Mouse (Mus musculus) midbrain, embryonic 10.5 days (tissue): ENCODE measurements around the gene Morn1. TPM values are rescaled to one million over a fixed set of nuclear protein-coding genes. Genes with fewer than 3 reads are reported as not detected.

Experiments used
- DNase-seq: peaks from one replicate; pipeline ENCODE4 v3.0.0-alpha.2; 2017; ENCODE audit warnings: low spot score
- H3K27ac ChIP-seq: fragments of 300-500 bp; sonication (generic); replicated peaks from 2 replicates; pipeline ENCODE4 v1.5.1; 2016; ENCODE audit warnings: mild to moderate bottlenecking
- H3K27me3 ChIP-seq: fragments of 300-500 bp; sonication (generic); 2 replicates; pipeline ENCODE4 v1.6.1; 2016; ENCODE audit warnings: low read depth, mild to moderate bottlenecking; ENCODE audit not compliant: poor library complexity, severe bottlenecking
- H3K36me3 ChIP-seq: fragments of 300-500 bp; sonication (generic); 2 replicates; pipeline ENCODE4 v1.6.1; 2016; ENCODE audit warnings: mild to moderate bottlenecking, moderate library complexity
- H3K4me1 ChIP-seq: fragments of 300-500 bp; sonication (generic); 2 replicates; pipeline ENCODE4 v1.6.1; 2016
- H3K4me3 ChIP-seq: fragments of 300-500 bp; sonication (generic); 2 replicates; pipeline ENCODE4 v1.5.1; 2016; ENCODE audit warnings: mild to moderate bottlenecking, moderate library complexity
- H3K9me3 ChIP-seq: fragments of 300-500 bp; sonication (generic); replicated peaks from 2 replicates; pipeline ENCODE4 v1.6.1; 2016; ENCODE audit warnings: mild to moderate bottlenecking
- WGBS: fragments of 180-500 bp; shearing (Covaris S2); methylation state at CpG from one replicate; pipeline ENCODE4 v1.1.7; 2016; 5-methylcytosine and 5-hydroxymethylcytosine counted together
- polyA plus RNA-seq: library from polyadenylated mRNA; unstranded; fragments of >200 nt; fragmentation: Nextera tagmentation; extraction: Ambion mirVana; gene quantifications from 2 replicates; pipeline ENCODE4 v1.2.1, GENCODE M21; 2016

Gene Morn1
- polyA plus RNA-seq, 1 experiment from 2014 or later: 5.1 TPM

DNA sequence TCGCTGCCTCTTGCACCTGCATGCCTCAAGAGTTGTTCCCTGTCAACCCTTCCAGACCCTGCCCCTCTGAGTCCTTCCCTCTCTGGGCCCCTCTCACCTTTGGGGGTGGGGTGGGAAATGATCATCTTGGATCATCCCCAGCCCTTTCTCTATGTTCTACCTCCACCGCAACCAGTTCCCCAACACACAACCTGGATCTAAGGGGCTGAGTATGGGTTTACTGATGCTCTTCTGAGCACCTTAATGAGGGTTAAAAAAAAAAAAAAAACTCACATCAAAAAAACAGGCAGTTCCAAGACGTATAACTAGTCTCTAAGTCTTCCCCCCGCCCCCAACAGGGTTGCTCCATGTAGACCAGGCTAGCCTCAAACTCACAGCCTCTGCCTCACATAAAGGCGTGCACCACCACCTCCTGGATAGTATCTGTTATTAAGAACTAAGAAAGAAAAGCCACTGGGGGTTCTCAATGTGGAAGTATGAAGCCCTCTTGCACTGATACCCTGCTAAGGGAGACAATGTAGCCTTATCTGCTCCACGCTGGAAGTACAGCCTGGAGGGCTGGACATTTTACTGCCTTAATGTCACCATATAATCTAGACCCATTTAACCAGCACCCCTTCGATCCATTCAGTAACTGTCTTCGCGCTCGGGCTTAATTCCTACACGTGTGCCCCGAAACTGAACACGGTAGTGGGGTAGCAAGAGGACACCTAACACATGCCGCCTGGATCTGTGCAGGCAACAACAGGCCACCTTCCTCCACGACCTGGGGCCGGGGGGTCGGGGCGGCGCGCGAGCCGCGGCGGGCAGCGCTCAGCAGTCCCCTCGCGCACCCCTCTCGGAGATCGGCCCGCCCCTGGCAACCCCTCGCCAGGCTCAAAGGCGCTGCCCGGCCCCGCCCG lies 920 bp upstream of the Morn1 start:
- Histone ChIP-seq H3K36me3 (peaks cover 49% of the 10 kb centered on the region), H3K27ac (peak overlapping the region; percentile 91)

DNA sequence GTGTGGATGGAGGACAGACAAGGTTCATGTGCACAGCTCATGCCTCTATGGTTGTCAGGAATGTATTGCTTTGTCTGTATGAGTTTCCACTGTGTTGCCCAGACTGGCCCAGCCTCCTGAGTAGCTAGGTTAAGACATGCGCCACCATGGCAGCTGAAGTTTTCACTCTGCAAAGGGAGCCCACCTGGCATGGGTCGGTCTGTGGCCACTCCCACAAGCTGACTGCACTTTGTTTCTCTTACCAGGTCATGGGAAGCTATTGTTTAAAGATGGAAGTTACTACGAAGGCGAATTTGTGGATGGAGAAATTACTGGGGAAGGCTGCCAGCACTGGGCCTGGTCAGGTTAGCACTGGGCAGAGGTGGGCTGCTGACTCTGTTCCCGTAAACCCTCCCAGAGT lies 2.9 kb downstream of the Morn1 start:
- no peak overlapping the region for H3K4me3 ChIP-seq
- 94% methylated on average over 5 of the region's 5 CpGs for WGBS
- peaks cover 27% of the 10 kb centered on the region for H3K4me1 ChIP-seq
- no peaks in the 10 kb centered on the region for H3K27me3 ChIP-seq
- H3K36me3 ChIP-seq: peaks cover 24% of the 10 kb centered on the region
- H3K9me3 ChIP-seq: no peaks in the 10 kb centered on the region
- H3K27ac ChIP-seq: no peak overlapping the region
- no peak for DNase-seq

More for the DNA sequence above, 920 bp upstream of the Morn1 start:
- H3K4me1 ChIP-seq: peaks cover 34% of the 10 kb centered on the region
- no peaks in the 10 kb centered on the region for H3K27me3 ChIP-seq
- DNase-seq: no peak
- 7% methylated on average over 34 of the region's 35 CpGs for WGBS
- no peaks in the 10 kb centered on the region for H3K9me3 ChIP-seq
- peak overlapping the region; percentile 82 for H3K4me3 ChIP-seq

DNA sequence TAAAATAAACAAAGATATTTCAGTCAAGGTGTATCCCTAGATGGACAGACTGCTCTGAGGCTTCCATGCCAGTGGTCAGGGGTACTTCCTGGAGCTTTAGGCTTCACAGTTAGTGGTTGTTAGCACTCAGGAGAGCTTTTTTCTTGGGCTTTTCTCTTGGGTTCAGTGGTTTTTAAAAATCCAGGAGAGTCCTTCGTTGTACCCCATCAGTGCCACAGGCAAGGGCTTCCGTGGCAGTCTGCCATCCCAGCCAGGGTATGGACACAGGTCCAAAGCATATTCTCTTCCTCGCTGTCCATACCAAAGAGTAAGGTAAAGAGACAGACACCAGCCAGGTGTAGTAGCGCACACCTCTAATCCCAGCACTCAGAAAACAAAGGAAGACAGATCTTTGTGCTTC lies 3.8 kb downstream of the Morn1 start:
- Histone ChIP-seq H3K4me1 (peaks cover 24% of the 10 kb centered on the region), H3K27ac (no peak overlapping the region), H3K27me3 (no peaks in the 10 kb centered on the region), H3K4me3 (no peak overlapping the region), H3K9me3 (no peaks in the 10 kb centered on the region), H3K36me3 (peaks cover 20% of the 10 kb centered on the region)
- no peak for DNase-seq
- WGBS: 96% methylated on average over 4 of the region's 4 CpGs

DNA sequence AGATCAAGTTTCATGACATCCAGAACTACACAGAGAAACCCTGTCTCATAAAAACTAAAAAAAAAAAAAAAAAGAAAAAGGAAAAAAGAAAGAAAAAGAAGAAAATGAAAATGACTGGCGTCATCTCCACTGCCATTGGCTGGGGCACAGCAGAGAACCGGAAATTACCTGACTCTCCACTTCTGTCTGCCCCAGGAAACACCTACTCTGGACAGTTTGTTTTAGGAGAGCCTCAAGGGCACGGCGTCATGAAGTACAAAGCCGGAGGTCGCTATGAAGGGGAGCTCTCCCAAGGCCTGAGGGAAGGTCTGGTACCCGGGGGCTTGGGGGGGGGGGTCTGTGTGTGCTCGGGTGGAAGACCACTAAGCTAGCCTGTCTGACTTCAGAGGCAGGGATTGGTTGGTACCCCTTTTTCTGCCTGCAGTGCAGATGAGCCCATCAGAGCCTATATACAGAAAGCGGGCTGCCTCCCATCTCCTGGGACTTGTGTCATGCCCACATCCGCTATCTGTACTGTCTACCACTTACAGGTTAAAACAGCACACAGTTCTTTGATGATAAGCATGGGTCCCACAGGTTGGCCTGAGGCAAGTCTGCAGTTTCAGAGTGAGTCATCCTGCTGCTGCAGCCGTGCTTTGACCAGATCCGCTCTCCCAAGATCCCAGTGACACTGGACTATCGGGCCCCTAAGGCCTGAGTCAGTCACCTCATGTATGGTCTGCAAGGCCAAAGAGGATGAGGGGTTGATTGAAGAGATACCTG lies 4.5 kb downstream of the Morn1 start:
- Histone ChIP-seq H3K9me3 (no peaks in the 10 kb centered on the region), H3K4me1 (peaks cover 24% of the 10 kb centered on the region), H3K27ac (no peak overlapping the region), H3K36me3 (peaks cover 20% of the 10 kb centered on the region), H3K4me3 (no peak overlapping the region), H3K27me3 (no peaks in the 10 kb centered on the region)
- no peak for DNase-seq
- 95% methylated on average over 13 of the region's 13 CpGs for WGBS

DNA sequence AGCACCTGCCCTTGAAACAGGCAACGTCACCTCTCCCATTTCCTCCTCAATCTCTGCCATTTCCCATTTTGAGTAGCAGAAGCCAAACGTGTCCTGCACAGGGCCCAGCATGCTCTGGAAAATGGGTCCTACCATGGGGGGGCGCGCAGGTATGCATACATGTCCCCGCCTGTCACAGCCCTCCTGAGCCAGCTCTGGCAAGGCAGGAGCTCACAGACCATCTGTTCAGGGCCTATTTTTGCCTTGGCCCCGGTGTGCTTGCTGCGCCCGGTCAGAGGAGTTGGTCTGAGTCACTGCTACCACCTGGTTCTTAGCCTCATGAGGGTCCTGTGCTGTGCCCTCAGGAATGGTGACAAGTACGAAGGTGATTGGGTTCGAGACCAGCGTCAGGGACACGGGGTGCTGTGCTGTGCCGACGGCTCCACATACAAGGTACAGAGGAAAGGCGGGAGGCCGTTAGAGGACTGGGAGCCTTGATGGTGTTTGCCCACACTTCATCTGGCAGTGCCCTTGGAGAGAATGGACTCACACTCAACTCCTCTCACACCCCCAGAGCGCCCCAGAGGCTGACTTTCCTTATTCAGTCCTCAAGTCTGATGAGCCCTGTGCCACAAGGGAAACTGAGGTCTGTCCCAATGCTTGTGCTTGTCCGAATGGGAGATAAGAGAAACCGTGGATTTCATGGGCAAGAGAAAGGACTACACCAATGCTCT lies 6.5 kb downstream of the Morn1 start:
- H3K9me3 ChIP-seq: no peaks in the 10 kb centered on the region
- WGBS: 93% methylated on average over 19 of the region's 19 CpGs
- no peak overlapping the region for H3K4me3 ChIP-seq
- H3K4me1 ChIP-seq: peaks cover 18% of the 10 kb centered on the region
- H3K36me3 ChIP-seq: peaks cover 20% of the 10 kb centered on the region
- no peaks in the 10 kb centered on the region for H3K27me3 ChIP-seq
- DNase-seq: no peak
- no peak overlapping the region for H3K27ac ChIP-seq

DNA sequence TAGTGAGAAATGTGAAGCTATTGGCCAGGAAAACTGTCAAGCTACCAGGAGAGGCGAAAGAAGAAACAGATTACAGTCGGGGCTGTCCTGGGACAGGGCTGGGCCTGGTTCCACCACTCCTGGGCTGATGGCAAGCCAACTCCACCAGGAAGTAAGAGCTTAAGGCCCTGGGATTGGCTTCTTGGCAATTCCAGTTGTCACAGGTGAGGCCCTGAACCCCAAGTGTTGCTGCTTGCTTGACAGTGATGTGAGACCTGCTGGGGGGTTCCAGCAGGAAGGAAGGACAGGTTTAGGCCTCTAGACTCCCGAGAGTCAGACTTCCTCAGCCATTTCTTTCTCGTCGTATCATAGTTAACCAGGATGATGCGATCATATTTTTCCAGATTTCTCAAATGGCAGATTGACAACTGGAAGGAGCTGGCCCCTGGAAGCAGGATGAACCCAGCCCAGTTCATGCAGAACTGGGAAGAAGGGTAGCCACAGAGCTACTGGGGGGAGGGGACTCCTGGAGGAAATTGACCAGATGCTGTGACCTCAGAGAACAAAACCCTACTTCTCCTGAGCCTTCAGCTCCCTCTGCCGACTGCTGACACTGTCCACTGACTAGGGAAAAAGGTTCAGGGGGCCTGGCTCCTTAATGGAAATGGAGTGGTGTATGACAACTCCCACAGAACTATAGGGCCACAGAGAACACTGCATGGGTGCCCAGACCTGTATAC lies 7.2 kb downstream of the Morn1 start:
- Histone ChIP-seq H3K4me3 (no peak overlapping the region), H3K4me1 (peaks cover 18% of the 10 kb centered on the region), H3K36me3 (peaks cover 20% of the 10 kb centered on the region), H3K27ac (no peak overlapping the region), H3K27me3 (no peaks in the 10 kb centered on the region), H3K9me3 (no peaks in the 10 kb centered on the region)
- 83% methylated on average over 7 of the region's 7 CpGs for WGBS
- DNase-seq: no peak

DNA sequence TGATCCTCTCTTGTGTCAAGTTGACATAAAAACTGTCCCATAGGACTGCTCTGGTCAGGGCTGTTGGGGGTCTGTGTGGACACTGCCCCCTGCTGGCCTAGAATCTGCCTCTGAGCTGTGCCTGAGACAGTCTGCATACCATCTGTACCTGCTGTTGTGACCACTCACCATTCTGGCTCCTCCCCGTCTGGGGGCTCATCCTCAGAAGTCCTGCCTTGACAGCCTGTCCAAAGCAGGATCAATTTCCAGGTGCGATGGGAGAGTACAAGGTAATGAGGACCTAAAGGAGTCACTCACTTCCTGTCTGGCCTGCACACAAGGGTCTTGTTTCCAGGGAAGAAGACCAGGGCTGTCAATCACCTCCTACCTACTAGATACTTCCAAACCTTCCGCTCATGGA lies 8.2 kb downstream of the Morn1 start:
- 79% methylated on average over 3 of the region's 3 CpGs for WGBS
- Histone ChIP-seq H3K4me3 (no peak overlapping the region), H3K27me3 (no peaks in the 10 kb centered on the region), H3K27ac (0 out of 2 replicates have a peak overlapping the region, but pooled peaks have one; percentile 17), H3K36me3 (peaks cover 12% of the 10 kb centered on the region), H3K4me1 (peaks cover 23% of the 10 kb centered on the region), H3K9me3 (no peaks in the 10 kb centered on the region)
- DNase-seq: peak; percentile 71

DNA sequence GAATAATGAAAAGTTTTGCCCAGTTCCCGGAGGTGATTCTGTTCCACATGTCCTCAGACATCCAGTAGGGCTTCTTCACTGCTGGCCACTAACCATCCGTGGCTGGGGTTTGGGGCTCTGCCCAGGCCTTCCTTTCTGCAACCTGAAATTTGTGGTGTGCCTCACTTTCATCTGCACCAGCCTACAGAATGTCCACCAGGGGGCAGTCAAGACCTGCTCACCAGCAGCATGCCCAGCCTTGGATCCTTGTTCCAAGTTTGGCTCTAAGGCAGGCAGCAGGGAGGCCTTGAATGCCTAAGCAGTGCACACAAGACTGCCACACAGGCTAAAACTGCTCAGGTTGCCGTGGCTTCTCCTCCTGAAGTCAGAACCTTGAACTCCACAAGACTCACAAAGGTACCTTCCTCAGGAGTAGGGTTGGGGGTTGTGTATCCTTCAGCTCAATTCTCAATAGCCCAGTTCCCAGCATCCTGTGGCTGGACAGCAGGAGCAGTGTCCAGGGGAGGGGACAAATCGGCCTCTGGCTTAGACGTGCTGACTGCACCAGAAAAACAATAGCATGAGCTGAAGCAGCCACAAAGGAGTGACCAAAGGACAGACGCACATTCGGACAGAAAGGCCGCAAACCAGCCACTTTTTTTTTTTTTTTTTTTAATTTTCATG lies 9.0 kb downstream of the Morn1 start:
- Histone ChIP-seq H3K27ac (peak overlapping the region; percentile 56), H3K4me1 (peaks cover 28% of the 10 kb centered on the region), H3K4me3 (no peak overlapping the region), H3K27me3 (no peaks in the 10 kb centered on the region), H3K9me3 (no peaks in the 10 kb centered on the region), H3K36me3 (peaks cover 12% of the 10 kb centered on the region)
- WGBS: 40% methylated on average over 8 of the region's 8 CpGs
- peak; percentile 89 for DNase-seq

DNA sequence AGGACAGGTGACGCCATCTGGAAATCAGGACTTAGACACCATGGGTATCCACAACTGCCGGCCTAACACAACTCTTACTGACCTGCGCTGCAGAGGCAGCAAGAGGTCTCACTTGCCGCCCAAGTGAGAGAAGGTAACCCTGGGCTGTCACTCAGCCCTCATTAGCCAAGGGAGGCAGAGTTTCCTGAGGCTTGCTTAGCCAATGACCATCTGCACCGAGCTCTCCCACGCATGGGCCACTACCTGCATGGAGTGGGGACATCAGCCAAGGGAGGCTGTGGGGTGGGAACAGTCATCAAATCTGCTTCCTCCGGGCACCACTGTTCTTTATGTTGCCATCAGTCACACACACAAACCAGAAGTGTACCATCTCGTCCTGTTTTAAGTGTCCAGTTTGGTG lies 9.6 kb downstream of the Morn1 start:
- no peak overlapping the region for H3K4me3 ChIP-seq
- no peak for DNase-seq
- no peaks in the 10 kb centered on the region for H3K9me3 ChIP-seq
- H3K27me3 ChIP-seq: no peaks in the 10 kb centered on the region
- H3K27ac ChIP-seq: peak overlapping the region; percentile 56
- peaks cover 34% of the 10 kb centered on the region for H3K4me1 ChIP-seq
- WGBS: 85% methylated on average over 8 of the region's 8 CpGs
- peaks cover 9% of the 10 kb centered on the region for H3K36me3 ChIP-seq

DNA sequence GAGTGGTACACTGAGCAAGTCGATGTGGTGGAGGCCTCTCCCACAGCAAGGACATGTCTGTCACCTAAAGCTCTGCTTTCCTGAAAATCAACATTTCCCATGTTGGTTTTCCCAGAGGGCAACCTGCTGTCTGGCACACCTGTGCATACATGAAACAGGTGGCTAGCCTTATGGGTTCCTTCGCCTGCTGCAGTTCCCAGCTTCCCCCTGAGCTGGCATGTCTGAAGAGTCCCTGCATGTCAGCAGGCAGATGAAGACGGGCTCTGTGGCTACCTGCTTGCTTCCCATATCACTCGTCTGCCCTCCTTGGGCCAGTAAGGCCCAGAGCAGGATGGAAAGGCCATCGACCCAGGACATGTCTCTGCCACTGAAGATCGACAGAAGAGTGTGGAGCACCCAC lies 11.1 kb downstream of the Morn1 start:
- 82% methylated on average over 6 of the region's 6 CpGs for WGBS
- DNase-seq: no peak
- Histone ChIP-seq H3K36me3 (peaks cover 5% of the 10 kb centered on the region), H3K9me3 (no peaks in the 10 kb centered on the region), H3K4me1 (peaks cover 38% of the 10 kb centered on the region), H3K4me3 (no peak overlapping the region), H3K27me3 (no peaks in the 10 kb centered on the region), H3K27ac (peak overlapping the region; percentile 2; the same call in 1 of the 2 replicates)

DNA sequence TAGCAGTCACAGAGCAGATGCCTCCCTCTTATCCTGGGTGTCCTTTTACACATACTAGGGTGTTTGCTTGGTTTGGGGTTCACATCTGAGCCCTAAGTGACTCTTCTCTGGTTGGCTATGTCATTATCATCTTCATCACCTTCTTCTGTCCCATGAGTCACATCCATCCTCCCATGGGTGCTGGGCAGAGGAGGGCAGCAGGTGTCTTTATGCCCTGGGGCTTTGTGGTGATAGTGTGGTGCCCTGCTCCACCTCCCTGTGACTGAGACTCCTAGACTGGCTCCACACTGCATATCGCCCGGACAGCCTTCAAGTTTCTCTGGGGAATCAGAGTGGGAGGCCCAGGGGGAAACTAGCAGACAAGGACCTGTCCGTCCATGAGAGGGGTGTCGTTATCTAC lies 12.2 kb downstream of the Morn1 start:
- H3K4me1 ChIP-seq: peaks cover 38% of the 10 kb centered on the region
- no peak overlapping the region for H3K27ac ChIP-seq
- no peaks in the 10 kb centered on the region for H3K36me3 ChIP-seq
- H3K9me3 ChIP-seq: no peaks in the 10 kb centered on the region
- WGBS: 88% methylated on average over 4 of the region's 4 CpGs
- H3K4me3 ChIP-seq: no peak overlapping the region
- H3K27me3 ChIP-seq: no peaks in the 10 kb centered on the region
- DNase-seq: no peak

DNA sequence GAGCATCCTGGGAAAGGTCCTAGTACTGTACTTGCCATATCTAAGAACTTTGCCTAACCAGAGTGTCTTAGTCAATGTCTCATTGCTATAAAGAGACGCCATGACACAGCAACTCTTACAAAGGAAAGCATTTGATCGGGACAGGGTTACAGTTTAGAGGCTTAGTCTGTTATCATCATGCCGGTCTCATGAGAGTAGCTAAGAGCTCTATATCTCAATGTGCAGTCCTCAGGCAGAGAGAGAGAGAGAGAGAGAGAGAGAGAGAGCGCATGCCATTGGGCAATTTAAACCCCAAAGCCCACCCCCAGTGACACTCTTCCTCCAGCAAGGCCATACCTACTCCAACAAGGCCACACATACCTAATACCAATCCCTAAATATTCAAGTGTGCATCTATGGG lies 21.5 kb downstream of the Morn1 start:
- Histone ChIP-seq H3K9me3 (no peaks in the 10 kb centered on the region), H3K36me3 (no peaks in the 10 kb centered on the region), H3K4me1 (no peaks in the 10 kb centered on the region), H3K27ac (no peak overlapping the region), H3K27me3 (no peaks in the 10 kb centered on the region), H3K4me3 (no peak overlapping the region)
- 91% methylated on average over 4 of the region's 4 CpGs for WGBS
- DNase-seq: no peak
